Mouse (Mus musculus): ENCODE measurements around the gene Mylk3.

Gene Mylk3

GRCm38 (mm10) chr8:85313036-85313435 lies 73.1 kb downstream of the Mylk3 start:
- DNase-seq = no peak

- peak; percentile 40 to 52 for DNase-seq
Observed at GRCm38 (mm10) chr8:85311743-85312142, 74.4 kb downstream of the Mylk3 start.

- DNase-seq = no peak
Observed at GRCm38 (mm10) chr8:85308564-85308963, 77.6 kb downstream of the Mylk3 start.

GRCm38 (mm10) chr8:85303531-85303930 lies 82.6 kb downstream of the Mylk3 start:
- DNase-seq = no peak

- DNase-seq = no peak
Observed at GRCm38 (mm10) chr8:85302931-85303330, 83.2 kb downstream of the Mylk3 start.

- DNase-seq = no peak
Observed at GRCm38 (mm10) chr8:85301941-85302340, 84.2 kb downstream of the Mylk3 start.

GRCm38 (mm10) chr8:85299434-85300077 lies 86.6 kb downstream of the Mylk3 start, which contains the start of the genes Orc6 and Vps35:
Gene Orc6 (plus strand): TSS chr8:85299632.
Gene Vps35 (minus strand): TSS chr8:85299802.
- peak; percentile 99 for DNase-seq

- no peak for DNase-seq
Observed at GRCm38 (mm10) chr8:85298600-85299433, 87.3 kb downstream of the Mylk3 start.

- DNase-seq = no peak
Observed at GRCm38 (mm10) chr8:85286846-85287245, 99.3 kb downstream of the Mylk3 start.

Measured in cerebellum, postnatal 10 days (tissue).